Mouse (Mus musculus) stomach, embryonic 16.5 days (tissue): ENCODE measurements around the gene Sh3gl2. TPM values are rescaled to one million over a fixed set of nuclear protein-coding genes. Genes with fewer than 3 reads are reported as not detected.

Experiments
- ATAC-seq: fragments of 200-750 bp; cut with Nextera tagmentation; 2 replicates; pipeline ENCODE4 v1.8.0; 2017; ENCODE audit warnings: moderate number of reproducible peaks, moderate TSS enrichment; ENCODE audit not compliant: insufficient read depth, low FRiP score
- H3K27ac ChIP-seq: fragments of 300-500 bp; sonication (generic); 2 replicates; pipeline ENCODE4 v1.5.1; 2014; ENCODE audit warnings: low read length
- H3K27me3 ChIP-seq: fragments of 300-500 bp; sonication (generic); 2 replicates; pipeline ENCODE4 v1.6.1; 2014; ENCODE audit warnings: low read length, control low read depth, mixed read lengths; ENCODE audit not compliant: control insufficient read depth, insufficient read depth
- H3K36me3 ChIP-seq: fragments of 300-500 bp; sonication (generic); 2 replicates; pipeline ENCODE4 v1.6.1; 2014; ENCODE audit warnings: low read length; ENCODE audit not compliant: control insufficient read depth, insufficient read depth
- H3K4me1 ChIP-seq: fragments of 300-500 bp; sonication (generic); 2 replicates; pipeline ENCODE4 v1.6.1; 2014; ENCODE audit warnings: low read length, control low read depth, mixed read lengths; ENCODE audit not compliant: control insufficient read depth, insufficient read depth
- H3K4me2 ChIP-seq: fragments of 300-500 bp; sonication (generic); 2 replicates; pipeline ENCODE4 v1.6.1; 2014; ENCODE audit warnings: low read depth, low read length, mixed read lengths
- H3K4me3 ChIP-seq: fragments of 300-500 bp; sonication (generic); replicated peaks from 2 replicates; pipeline ENCODE4 v1.5.1; 2014; ENCODE audit warnings: mild to moderate bottlenecking, low read length
- H3K9ac ChIP-seq: fragments of 300-500 bp; sonication (generic); 2 replicates; pipeline ENCODE4 v1.6.1; 2014; ENCODE audit warnings: low read length
- H3K9me3 ChIP-seq: fragments of 300-500 bp; sonication (generic); replicated peaks from 2 replicates; pipeline ENCODE4 v1.6.1; 2016; ENCODE audit warnings: low read length, control low read depth; ENCODE audit not compliant: control insufficient read depth
- WGBS: fragments of 180-500 bp; shearing (Covaris S2); extraction: QIAGEN DNeasy Blood & Tissue Kit; methylation state at CpG from one replicate; pipeline ENCODE4 v1.1.7; 2014; 5-methylcytosine and 5-hydroxymethylcytosine counted together
- polyA plus RNA-seq: library from polyadenylated mRNA; unstranded; fragments of >200 nt; fragmentation: Nextera tagmentation; extraction: Ambion mirVana; gene quantifications from 2 replicates; pipeline ENCODE4 v1.2.1, GENCODE M21; 2015

Sh3gl2 gene
- polyA plus RNA-seq, 1 experiment from 2014 or later: 11.4 TPM

DNA sequence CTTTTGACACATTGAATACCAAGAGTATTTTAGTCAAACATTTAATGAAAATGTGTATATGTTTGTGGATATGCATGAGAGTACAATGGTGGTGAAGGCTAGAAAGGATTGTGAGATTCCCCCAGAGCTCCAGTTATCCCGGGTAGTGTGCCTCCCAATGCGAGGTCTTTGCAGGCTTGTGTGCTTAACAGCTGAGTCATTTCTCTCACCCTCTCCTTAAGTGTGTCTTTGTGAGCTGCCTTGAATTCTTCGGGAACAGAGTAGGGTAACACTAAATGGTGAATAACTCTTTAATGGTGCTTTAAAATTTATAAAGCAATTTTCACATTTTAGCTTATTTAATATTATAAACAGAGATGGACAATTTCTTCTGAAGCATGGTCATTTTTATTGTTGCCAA is 300.8 kb downstream of the Sh3gl2 start:
- Histone ChIP-seq H3K9me3 (no peaks in the 10 kb centered on the region), H3K36me3 (no peaks in the 10 kb centered on the region), H3K27ac (no peak overlapping the region), H3K4me2 (no peak overlapping the region), H3K9ac (no peak overlapping the region), H3K4me3 (no peak overlapping the region), H3K4me1 (no peaks in the 10 kb centered on the region), H3K27me3 (no peaks in the 10 kb centered on the region)
- 56% methylated on average over 3 of the region's 3 CpGs for WGBS
- no peak for ATAC-seq

DNA sequence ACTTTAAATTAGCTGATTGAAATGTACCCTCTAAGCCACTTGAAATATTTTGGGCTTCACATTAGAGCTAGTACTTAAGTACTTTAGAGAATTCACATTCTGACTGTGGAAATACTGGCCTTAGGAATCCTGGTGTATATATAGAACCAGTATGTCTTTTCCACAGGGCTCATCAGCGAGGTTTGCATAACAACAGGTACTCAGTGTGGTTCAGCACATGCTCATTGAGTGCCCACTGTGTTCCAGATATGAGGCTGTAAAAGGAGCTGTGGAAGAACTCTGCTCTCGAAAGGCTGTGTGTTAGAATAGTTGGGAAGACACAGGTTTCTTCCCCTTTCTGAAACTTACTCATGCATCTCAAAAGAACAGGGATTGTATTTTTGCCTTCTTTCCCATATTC is 302.1 kb downstream of the Sh3gl2 start:
- ATAC-seq: no peak
- 79% methylated on average over 2 of the region's 2 CpGs for WGBS
- H3K4me1 ChIP-seq: no peaks in the 10 kb centered on the region

DNA sequence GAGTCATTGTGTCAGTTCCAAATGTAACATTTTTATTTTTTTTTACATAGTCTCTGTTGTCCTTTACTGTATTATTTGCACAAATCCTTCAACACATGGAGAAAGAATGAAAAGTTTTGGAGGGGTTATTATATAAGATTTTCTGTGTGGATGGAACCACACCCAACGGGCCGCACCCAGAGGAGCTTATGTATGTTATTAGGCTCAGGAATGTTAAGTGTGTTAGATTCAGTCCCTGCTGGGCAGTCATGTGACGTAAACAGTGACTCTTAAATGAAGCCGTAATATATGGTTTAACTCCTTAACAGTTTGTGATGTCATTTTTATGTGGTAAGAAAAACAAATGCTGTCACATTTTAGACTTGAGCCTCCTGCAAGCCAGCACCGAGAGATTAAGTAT is 302.6 kb downstream of the Sh3gl2 start:
- H3K27ac ChIP-seq: no peak overlapping the region
- H3K4me3 ChIP-seq: no peak overlapping the region
- H3K9ac ChIP-seq: no peak overlapping the region
- H3K4me2 ChIP-seq: no peak overlapping the region
- H3K27me3 ChIP-seq: no peaks in the 10 kb centered on the region
- 45% methylated on average over 5 of the region's 5 CpGs for WGBS
- ATAC-seq: no peak
- no peaks in the 10 kb centered on the region for H3K9me3 ChIP-seq
- H3K4me1 ChIP-seq: no peaks in the 10 kb centered on the region
- H3K36me3 ChIP-seq: no peaks in the 10 kb centered on the region

More for the DNA sequence above, 302.1 kb downstream of the Sh3gl2 start:
- Histone ChIP-seq H3K27me3 (no peaks in the 10 kb centered on the region), H3K9me3 (no peaks in the 10 kb centered on the region), H3K4me2 (no peak overlapping the region), H3K27ac (no peak overlapping the region), H3K9ac (no peak overlapping the region), H3K4me3 (no peak overlapping the region), H3K36me3 (no peaks in the 10 kb centered on the region)

DNA sequence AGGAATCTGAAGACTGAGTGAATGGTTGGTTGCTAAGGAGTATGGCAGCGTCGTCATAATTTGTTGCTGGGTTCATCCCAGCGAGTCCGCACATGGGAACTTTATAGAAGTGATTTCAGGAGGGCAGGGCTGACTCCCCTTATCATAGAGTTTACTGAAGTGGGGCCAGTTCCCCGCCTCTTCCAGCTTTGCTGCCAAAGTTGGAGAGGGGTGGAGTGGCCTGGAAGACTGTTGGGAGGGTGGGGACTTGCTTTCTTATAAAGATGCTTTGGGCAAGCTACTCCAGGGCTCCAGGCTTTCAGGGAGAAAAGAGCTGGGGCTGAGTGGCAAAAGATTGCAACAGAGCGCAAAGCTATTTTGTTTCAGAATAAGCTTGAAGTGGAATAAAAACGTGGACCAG is 308.4 kb downstream of the Sh3gl2 start:
- H3K9ac ChIP-seq: no peak overlapping the region
- H3K36me3 ChIP-seq: no peaks in the 10 kb centered on the region
- H3K4me2 ChIP-seq: peak overlapping the region; percentile 74
- ATAC-seq: peak; percentile 48; the same call in 1 of the 2 replicates
- peak overlapping the region; percentile 46 for H3K4me3 ChIP-seq
- 30% methylated on average over 7 of the region's 7 CpGs for WGBS
- H3K4me1 ChIP-seq: peaks cover 6% of the 10 kb centered on the region; the same call in 1 of the 2 replicates
- H3K27me3 ChIP-seq: no peaks in the 10 kb centered on the region; the same call in 1 of the 2 replicates
- H3K9me3 ChIP-seq: no peaks in the 10 kb centered on the region
- peak overlapping the region; percentile 25; the same call in 1 of the 2 replicates for H3K27ac ChIP-seq

DNA sequence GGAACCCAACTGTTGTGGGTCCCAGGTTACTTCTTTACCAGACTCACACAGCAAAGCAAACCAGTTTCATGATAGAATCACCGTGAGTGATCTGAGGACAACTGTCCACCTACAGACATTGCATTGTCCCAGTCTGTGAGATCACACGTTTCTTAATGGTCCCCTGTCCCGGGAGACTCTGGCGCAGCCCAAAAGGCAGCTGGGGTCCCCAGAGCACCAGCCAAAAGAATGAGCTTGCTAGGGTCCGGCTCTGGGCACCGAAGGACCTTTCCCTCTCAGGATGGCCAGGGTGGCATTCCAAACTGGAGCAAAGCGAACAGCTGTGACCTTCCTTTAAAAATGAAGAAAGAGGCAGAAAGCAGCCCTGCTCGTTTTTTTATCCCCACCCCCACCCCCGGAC is 308.9 kb downstream of the Sh3gl2 start, which contains the start of gene Adamtsl1:
TSS of gene Adamtsl1 (plus strand) at position 381 of the 400 bp plus-strand sequence.
- Histone ChIP-seq H3K4me1 (peaks cover 6% of the 10 kb centered on the region; the same call in 1 of the 2 replicates), H3K4me3 (peak within 1 kb of the TSS; percentile 46), H3K9me3 (no peaks in the 10 kb centered on the region), H3K9ac (peak within 1 kb of the TSS; percentile 43), H3K27me3 (no peaks in the 10 kb centered on the region; the same call in 1 of the 2 replicates), H3K27ac (peak within 1 kb of the TSS; percentile 25; the same call in 1 of the 2 replicates), H3K36me3 (no peaks in the 10 kb centered on the region), H3K4me2 (peak within 1 kb of the TSS; percentile 74)
- no peak for ATAC-seq
- WGBS: 6% methylated on average over 9 of the region's 9 CpGs

DNA sequence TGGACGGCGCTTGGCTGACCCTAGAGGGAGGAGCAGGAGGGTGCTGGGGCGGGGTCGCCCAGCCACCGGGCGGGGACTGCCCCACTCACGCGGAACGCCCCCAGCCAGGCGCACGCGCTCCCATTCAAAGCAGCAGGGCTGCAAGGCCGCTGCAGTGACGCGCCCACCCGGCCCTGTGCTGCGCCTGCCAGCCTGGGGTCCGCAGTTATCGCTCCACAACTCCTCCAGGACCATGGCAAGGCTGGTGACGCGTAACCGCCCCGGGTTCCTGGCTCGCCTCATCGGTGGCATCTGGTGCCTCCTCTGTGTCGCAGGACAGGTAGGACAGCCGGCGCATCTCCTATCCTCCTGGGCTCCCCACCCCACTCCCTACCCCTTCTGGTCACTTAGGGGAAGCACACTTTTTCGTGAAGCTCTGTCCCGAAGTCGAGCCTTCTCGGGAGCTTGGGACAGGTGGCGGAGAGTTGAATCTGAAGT is 309.3 kb downstream of the Sh3gl2 start:
- Histone ChIP-seq H3K36me3 (no peaks in the 10 kb centered on the region), H3K9ac (peak overlapping the region; percentile 43), H3K4me2 (peak overlapping the region; percentile 74), H3K27ac (no peak overlapping the region), H3K27me3 (no peaks in the 10 kb centered on the region; the same call in 1 of the 2 replicates), H3K4me3 (peak overlapping the region; percentile 46), H3K4me1 (peaks cover 6% of the 10 kb centered on the region; the same call in 1 of the 2 replicates), H3K9me3 (no peaks in the 10 kb centered on the region)
- ATAC-seq: peak; percentile 87
- 1% methylated on average over 33 of the region's 33 CpGs for WGBS

DNA sequence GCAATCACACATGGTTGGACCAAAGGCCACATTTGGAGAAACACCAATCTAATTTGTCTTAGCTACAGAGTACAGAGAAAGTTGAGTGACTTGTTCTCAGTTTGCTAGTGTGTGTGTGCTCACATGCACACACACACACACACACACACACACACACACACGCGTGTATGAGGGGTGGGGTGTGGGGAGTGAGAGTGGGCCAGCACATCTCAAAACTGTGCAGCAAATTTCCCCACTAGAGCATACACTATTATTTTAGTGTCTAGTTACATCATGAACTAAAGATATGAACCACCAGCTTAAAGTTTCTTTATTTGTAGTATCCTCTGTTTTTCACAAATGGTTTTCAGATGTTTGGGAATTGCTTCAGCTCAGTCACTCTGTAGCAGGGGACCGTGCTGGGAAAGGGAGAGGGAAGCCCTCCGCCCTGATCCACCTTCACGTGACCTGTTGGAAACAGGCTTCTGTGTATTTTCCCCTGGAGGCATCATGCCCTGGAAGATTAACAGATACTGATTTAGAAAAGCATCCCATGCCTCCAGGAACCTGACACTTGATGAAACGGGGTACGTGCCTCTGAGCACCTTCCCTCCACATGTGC is 322.1 kb downstream of the Sh3gl2 start:
- no peaks in the 10 kb centered on the region for H3K9me3 ChIP-seq
- WGBS: 82% methylated on average over 7 of the region's 7 CpGs
- ATAC-seq: no peak
- H3K36me3 ChIP-seq: no peaks in the 10 kb centered on the region
- no peak overlapping the region for H3K9ac ChIP-seq
- H3K4me3 ChIP-seq: no peak overlapping the region
- no peak overlapping the region for H3K27ac ChIP-seq
- no peaks in the 10 kb centered on the region for H3K27me3 ChIP-seq
- H3K4me1 ChIP-seq: no peaks in the 10 kb centered on the region
- H3K4me2 ChIP-seq: no peak overlapping the region

DNA sequence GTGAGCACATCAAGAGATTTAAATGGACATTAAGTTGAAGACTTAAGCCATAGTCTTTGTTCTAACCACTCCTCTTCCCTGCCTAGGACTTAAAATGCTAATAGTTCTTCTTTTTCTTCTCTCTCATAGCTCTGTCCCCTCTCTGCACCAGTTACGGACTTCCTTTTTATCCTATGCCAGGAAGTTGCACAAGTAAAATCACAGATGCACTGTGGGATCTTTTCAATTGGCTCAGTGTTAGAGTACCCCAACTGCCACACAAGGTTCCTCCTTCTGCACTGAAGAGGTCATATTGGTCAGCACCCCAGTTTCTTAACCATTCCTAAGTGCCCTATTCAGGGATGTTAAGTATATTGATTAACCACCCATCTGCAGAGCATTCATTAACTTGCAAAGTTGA is 324.9 kb downstream of the Sh3gl2 start:
- no peak overlapping the region for H3K4me2 ChIP-seq
- no peak for ATAC-seq
- 82% methylated on average over 1 of the region's 1 CpGs for WGBS
- H3K27me3 ChIP-seq: no peaks in the 10 kb centered on the region
- no peaks in the 10 kb centered on the region for H3K9me3 ChIP-seq
- no peaks in the 10 kb centered on the region for H3K4me1 ChIP-seq
- no peaks in the 10 kb centered on the region for H3K36me3 ChIP-seq
- H3K4me3 ChIP-seq: no peak overlapping the region
- H3K9ac ChIP-seq: no peak overlapping the region
- no peak overlapping the region for H3K27ac ChIP-seq

DNA sequence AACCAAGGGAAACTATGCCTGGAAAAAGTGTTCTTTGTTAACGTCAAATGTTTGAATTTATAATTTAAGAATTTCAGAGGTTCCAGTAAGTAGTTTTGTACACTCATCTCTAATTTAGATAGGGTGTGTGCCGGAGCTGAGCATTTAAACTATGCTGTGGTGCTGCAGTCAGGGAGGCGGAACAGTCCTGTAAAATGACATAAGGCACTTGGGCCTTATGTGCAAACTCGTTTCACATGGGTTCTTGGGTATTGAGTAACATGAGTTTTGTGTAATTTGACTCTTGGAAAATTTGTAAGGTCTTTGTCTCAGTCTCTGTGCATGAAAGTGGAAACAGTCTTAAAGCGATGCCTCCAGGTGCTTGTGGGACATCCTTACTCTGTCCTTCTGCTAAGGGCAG is 334.8 kb downstream of the Sh3gl2 start:
- H3K27ac ChIP-seq: no peak overlapping the region
- no peak overlapping the region for H3K4me2 ChIP-seq
- H3K36me3 ChIP-seq: no peaks in the 10 kb centered on the region
- no peak overlapping the region for H3K9ac ChIP-seq
- no peaks in the 10 kb centered on the region for H3K9me3 ChIP-seq
- 71% methylated on average over 5 of the region's 5 CpGs for WGBS
- no peaks in the 10 kb centered on the region for H3K4me1 ChIP-seq
- no peak overlapping the region for H3K4me3 ChIP-seq
- ATAC-seq: no peak
- no peaks in the 10 kb centered on the region for H3K27me3 ChIP-seq
